Mouse (Mus musculus): Measurements from ENCODE around the gene Map3k14. TPM values are rescaled to one million over a fixed set of nuclear protein-coding genes. Genes with fewer than 3 reads are reported as not detected.
A peak's percentile ranks its signal among the peaks of the same experiment; 100 is the strongest.

Gene Map3k14
- total and polyA plus RNA-seq, 2 experiments: 1.4 to 2.1 TPM

DNA sequence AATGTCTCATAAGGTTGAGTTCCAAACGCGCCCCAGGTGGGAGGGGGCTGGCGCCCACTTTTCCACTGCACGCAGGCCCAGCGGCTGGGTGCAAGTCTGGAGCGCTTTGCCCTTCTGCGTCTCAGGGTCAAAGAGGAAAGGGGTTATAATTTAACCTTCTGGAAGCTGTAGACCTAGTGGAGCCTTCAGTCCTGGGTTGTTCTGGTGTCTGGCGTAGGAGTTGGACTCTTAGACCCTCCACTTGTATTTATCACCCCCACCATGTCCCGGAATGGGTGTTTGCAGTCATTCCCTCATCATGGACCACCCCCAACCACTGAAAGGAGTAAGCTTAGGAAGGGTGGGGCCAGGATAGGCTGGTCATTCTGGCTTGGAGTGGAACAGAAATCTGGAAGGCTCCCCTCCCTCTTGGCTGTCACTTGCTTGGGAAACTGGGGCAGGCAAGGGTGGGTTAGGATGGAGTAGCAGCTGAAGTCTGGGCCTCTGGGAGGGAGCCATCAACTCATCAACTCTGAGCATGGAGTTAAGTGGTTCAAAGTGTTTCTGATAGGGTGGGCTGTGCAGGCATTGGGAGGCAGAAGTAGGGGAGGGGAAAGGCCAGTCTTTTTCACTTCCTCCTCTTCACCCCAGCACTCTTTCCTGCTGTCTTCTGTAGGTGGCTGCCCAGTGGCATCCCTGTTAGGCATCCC is 95.4 kb downstream of the Map3k14 start:
- no peak overlapping the region; the same call in 1 of the 2 replicates for H3K9ac ChIP-seq (ENCODE audit: low read depth, low read length)
- no peaks in the 10 kb centered on the region for H3K4me1 ChIP-seq (ENCODE audit: control insufficient read depth, insufficient read depth, low read length)
- no peak for DNase-seq (ENCODE audit: extremely low read depth, low read depth, low spot score)
- H3K27ac ChIP-seq (replicated peaks; ENCODE audit: insufficient read depth, low read depth, low read length): no peak overlapping the region
- peaks cover 3% of the 10 kb centered on the region; the same call in 1 of the 2 replicates for H3K27me3 ChIP-seq (ENCODE audit: control insufficient read depth, insufficient read depth, low read length)
- H3K4me3 ChIP-seq (ENCODE audit: insufficient read depth, low read depth, low read length): peak overlapping the region; percentile 26
- WGBS: 41% methylated on average over 9 of the region's 9 CpGs
- no peak for TF ChIP-seq CTCF (IDR thresholded peaks at IDR 0.05; ENCODE audit: low read depth, low read length)
- no peak for TF ChIP-seq POLR2A (IDR thresholded peaks at IDR 0.05; ENCODE audit: extremely low read depth, insufficient read depth, low read length)
- no peaks in the 10 kb centered on the region for H3K79me2 ChIP-seq (ENCODE audit: control insufficient read depth, insufficient read depth, low read length)
- H3K36me3 ChIP-seq (ENCODE audit: control insufficient read depth, insufficient read depth, low read length): no peaks in the 10 kb centered on the region

DNA sequence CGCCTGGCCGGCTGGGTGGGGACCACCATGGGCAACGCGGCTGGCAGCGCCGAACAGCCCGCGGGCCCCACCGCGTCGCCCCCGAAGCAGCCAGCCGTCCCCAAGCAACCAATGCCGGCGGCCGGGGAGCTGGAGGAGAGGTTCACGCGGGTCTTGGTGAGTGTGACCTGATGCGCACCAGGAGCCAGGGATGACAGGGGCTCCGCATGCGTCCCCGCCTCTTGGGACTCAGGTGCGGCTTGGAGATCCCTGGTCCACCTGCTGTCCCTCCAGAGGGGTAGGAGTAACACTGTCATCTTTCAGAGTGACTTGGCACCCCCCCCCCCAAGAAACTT is 96.0 kb downstream of the Map3k14 start:
- no peaks in the 10 kb centered on the region for H3K36me3 ChIP-seq (ENCODE audit: control insufficient read depth, insufficient read depth, low read length)
- H3K4me1 ChIP-seq (ENCODE audit: control insufficient read depth, insufficient read depth, low read length): no peaks in the 10 kb centered on the region
- no peak for DNase-seq (ENCODE audit: extremely low read depth, low read depth, low spot score)
- H3K79me2 ChIP-seq (ENCODE audit: control insufficient read depth, insufficient read depth, low read length): no peaks in the 10 kb centered on the region
- WGBS: 8% methylated on average over 23 of the region's 23 CpGs
- H3K27ac ChIP-seq (replicated peaks; ENCODE audit: insufficient read depth, low read depth, low read length): no peak overlapping the region; the same call in 1 of the 2 replicates
- H3K9ac ChIP-seq (ENCODE audit: low read depth, low read length): peak overlapping the region; percentile 83
- H3K27me3 ChIP-seq (ENCODE audit: control insufficient read depth, insufficient read depth, low read length): peaks cover 3% of the 10 kb centered on the region; the same call in 1 of the 2 replicates
- TF ChIP-seq POLR2A (IDR thresholded peaks at IDR 0.05; ENCODE audit: extremely low read depth, insufficient read depth, low read length): no peak
- TF ChIP-seq CTCF (IDR thresholded peaks at IDR 0.05; ENCODE audit: low read depth, low read length): no peak
- peak overlapping the region; percentile 81; the same call in 1 of the 2 replicates for H3K4me3 ChIP-seq (ENCODE audit: insufficient read depth, low read depth, low read length)

DNA sequence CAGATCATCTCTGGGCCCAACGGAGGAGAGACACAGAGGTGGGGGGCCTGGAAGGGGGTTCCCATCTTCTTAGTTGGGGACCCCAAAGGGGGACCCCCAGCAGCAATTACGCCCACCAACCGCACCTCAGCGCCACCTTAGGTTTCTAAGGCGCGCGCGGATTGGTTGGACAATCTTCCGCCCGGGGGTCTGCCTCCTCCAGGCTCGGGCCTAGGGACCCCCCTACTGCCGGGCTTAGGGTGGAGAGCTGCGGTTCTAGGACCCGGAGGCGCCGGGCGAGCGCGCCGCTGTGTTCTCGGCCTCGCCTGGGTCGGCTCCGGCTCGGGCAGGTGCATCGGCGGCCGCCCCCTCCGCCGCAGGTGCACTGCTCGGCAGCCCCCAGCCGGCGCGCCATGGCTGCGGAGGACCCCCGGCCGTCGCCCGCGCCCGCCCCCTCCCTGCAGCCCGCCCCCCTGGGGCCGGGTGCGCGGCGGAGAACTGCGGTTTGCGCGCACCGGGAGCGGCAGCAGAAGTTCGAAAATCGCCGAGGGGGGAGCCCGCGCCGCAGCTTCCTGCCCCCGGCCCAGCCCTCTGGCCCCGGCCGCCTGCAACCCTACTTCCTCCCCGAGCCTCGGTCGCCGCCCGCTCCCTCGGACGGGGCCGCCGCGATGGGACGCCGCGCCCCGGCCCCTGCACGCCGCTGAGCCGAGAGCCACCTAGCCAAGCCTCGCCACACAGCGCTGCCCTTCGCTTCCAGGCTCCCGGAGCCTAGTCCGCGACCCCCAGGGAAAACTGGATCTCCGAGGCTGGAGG is 96.6 kb downstream of the Map3k14 start, which contains the start of gene Fmnl1:
Gene Fmnl1 (plus strand): TSS at position 614 of the 792 bp plus-strand sequence.
- WGBS: 4% methylated on average over 79 of the region's 84 CpGs
- peak within 1 kb of the TSS; percentile 83 for H3K9ac ChIP-seq (ENCODE audit: low read depth, low read length)
- peaks cover 3% of the 10 kb centered on the region; the same call in 1 of the 2 replicates for H3K27me3 ChIP-seq (ENCODE audit: control insufficient read depth, insufficient read depth, low read length)
- H3K36me3 ChIP-seq (ENCODE audit: control insufficient read depth, insufficient read depth, low read length): no peaks in the 10 kb centered on the region
- no peak within 1 kb of the TSS; the same call in 1 of the 2 replicates for H3K27ac ChIP-seq (replicated peaks; ENCODE audit: insufficient read depth, low read depth, low read length)
- no peaks in the 10 kb centered on the region for H3K79me2 ChIP-seq (ENCODE audit: control insufficient read depth, insufficient read depth, low read length)
- H3K4me1 ChIP-seq (ENCODE audit: control insufficient read depth, insufficient read depth, low read length): no peaks in the 10 kb centered on the region
- peak within 1 kb of the TSS; percentile 81 for H3K4me3 ChIP-seq (ENCODE audit: insufficient read depth, low read depth, low read length)
- no peak for DNase-seq (ENCODE audit: extremely low read depth, low read depth, low spot score)
- no peak for TF ChIP-seq POLR2A (IDR thresholded peaks at IDR 0.05; ENCODE audit: extremely low read depth, insufficient read depth, low read length)
- no peak for TF ChIP-seq CTCF (IDR thresholded peaks at IDR 0.05; ENCODE audit: low read depth, low read length)

DNA sequence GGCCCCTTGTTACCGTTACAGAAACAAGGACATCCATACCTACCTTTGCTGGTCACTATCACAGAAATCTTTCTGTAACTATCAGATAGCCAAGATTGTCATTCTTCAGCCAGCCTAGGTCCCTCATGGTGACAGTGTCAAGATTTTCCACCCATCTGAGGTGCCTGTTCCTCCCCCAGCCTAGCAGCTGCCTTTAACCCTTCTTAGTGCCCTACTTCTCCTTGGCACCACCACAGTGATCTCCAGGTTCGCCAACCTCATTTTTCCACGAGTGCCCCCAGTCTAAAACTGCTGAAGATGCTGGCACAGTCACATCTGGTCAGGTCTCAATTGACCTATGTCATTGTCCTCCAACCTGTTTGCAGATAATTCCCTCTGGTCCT is 97.2 kb downstream of the Map3k14 start:
- H3K36me3 ChIP-seq (ENCODE audit: control insufficient read depth, insufficient read depth, low read length): no peaks in the 10 kb centered on the region
- no peak overlapping the region for H3K4me3 ChIP-seq (ENCODE audit: insufficient read depth, low read depth, low read length)
- H3K9ac ChIP-seq (ENCODE audit: low read depth, low read length): no peak overlapping the region
- no peaks in the 10 kb centered on the region for H3K79me2 ChIP-seq (ENCODE audit: control insufficient read depth, insufficient read depth, low read length)
- peaks cover 3% of the 10 kb centered on the region; the same call in 1 of the 2 replicates for H3K27me3 ChIP-seq (ENCODE audit: control insufficient read depth, insufficient read depth, low read length)
- DNase-seq (ENCODE audit: extremely low read depth, low read depth, low spot score): no peak
- H3K27ac ChIP-seq (replicated peaks; ENCODE audit: insufficient read depth, low read depth, low read length): no peak overlapping the region
- no peak for TF ChIP-seq CTCF (IDR thresholded peaks at IDR 0.05; ENCODE audit: low read depth, low read length)
- TF ChIP-seq POLR2A (IDR thresholded peaks at IDR 0.05; ENCODE audit: extremely low read depth, insufficient read depth, low read length): no peak
- WGBS: 52% methylated on average over 3 of the region's 3 CpGs
- no peaks in the 10 kb centered on the region for H3K4me1 ChIP-seq (ENCODE audit: control insufficient read depth, insufficient read depth, low read length)

Other genes starting within 250 kb of the Map3k14 start
- gene Nmt1, start 239.3 kb downstream of the Map3k14 start, total RNA-seq (2014; rRNA removed): 16.8 and 23.9 TPM in 2 replicates
- gene Nmt1, start 239.3 kb downstream of the Map3k14 start, polyA plus RNA-seq (2012; rRNA removed): 34.1 and 34.3 TPM in 2 replicates
- gene Dcakd, start 239.1 kb downstream of the Map3k14 start, total RNA-seq (2014; rRNA removed): 23.9 and 30.9 TPM in 2 replicates
- 45.8 and 46.3 TPM in 2 replicates for gene Dcakd, start 239.1 kb downstream of the Map3k14 start, polyA plus RNA-seq (2012; rRNA removed)
- 0.54 and 1.0 TPM in 2 replicates for gene Plcd3, start 165.8 kb downstream of the Map3k14 start, total RNA-seq (2014; rRNA removed)
- 0.31 and 2.0 TPM in 2 replicates for gene Plcd3, start 165.8 kb downstream of the Map3k14 start, polyA plus RNA-seq (2012; rRNA removed)
- 56.3 and 64.4 TPM in 2 replicates for gene Acbd4, start 165.8 kb downstream of the Map3k14 start, total RNA-seq (2014; rRNA removed)
- gene Acbd4, start 165.8 kb downstream of the Map3k14 start, polyA plus RNA-seq (2012; rRNA removed): 66.6 and 83.9 TPM in 2 replicates
- gene Hexim1, start 151.2 kb downstream of the Map3k14 start, total RNA-seq (2014; rRNA removed): 10.2 and 10.5 TPM in 2 replicates
- 12.1 and 13.5 TPM in 2 replicates for gene Hexim1, start 151.2 kb downstream of the Map3k14 start, polyA plus RNA-seq (2012; rRNA removed)
- 1.3 and 1.8 TPM in 2 replicates for gene Hexim2, start 135.0 kb downstream of the Map3k14 start, total RNA-seq (2014; rRNA removed)
- gene Hexim2, start 135.0 kb downstream of the Map3k14 start, polyA plus RNA-seq (2012; rRNA removed): 1.6 and 1.9 TPM in 2 replicates
- gene Fmnl1, start 96.4 kb downstream of the Map3k14 start, total RNA-seq (2014; rRNA removed): 0.46 and 0.74 TPM in 2 replicates
- 0.86 and 2.2 TPM in 2 replicates for gene Fmnl1, start 96.4 kb downstream of the Map3k14 start, polyA plus RNA-seq (2012; rRNA removed)
- gene 1700023F06Rik, start 58.9 kb downstream of the Map3k14 start, total RNA-seq (2014; rRNA removed): not detected in 2 replicates
- gene 1700023F06Rik, start 58.9 kb downstream of the Map3k14 start, polyA plus RNA-seq (2012; rRNA removed): not detected in 2 replicates
- not detected in 2 replicates for gene Spata32, start 49.0 kb downstream of the Map3k14 start, total RNA-seq (2014; rRNA removed)
- gene Spata32, start 49.0 kb downstream of the Map3k14 start, polyA plus RNA-seq (2012; rRNA removed): not detected in 2 replicates
- 0.55 and 1.2 TPM in 2 replicates for gene Arhgap27, start 96.2 kb upstream of the Map3k14 start, total RNA-seq (2014; rRNA removed)
- 1.6 and 3.0 TPM in 2 replicates for gene Arhgap27, start 96.2 kb upstream of the Map3k14 start, polyA plus RNA-seq (2012; rRNA removed)
- gene Plekhm1, start 145.2 kb upstream of the Map3k14 start, total RNA-seq (2014; rRNA removed): 3.5 and 6.0 TPM in 2 replicates
- gene Plekhm1, start 145.2 kb upstream of the Map3k14 start, polyA plus RNA-seq (2012; rRNA removed): 8.0 and 9.8 TPM in 2 replicates
- not detected in 2 replicates for gene Lrrc37a, start 237.1 kb upstream of the Map3k14 start, total RNA-seq (2014; rRNA removed)
- not detected in 2 replicates for gene Lrrc37a, start 237.1 kb upstream of the Map3k14 start, polyA plus RNA-seq (2012; rRNA removed)

Data from liver, adult 2 months (tissue).